Mouse (Mus musculus): ENCODE measurements around the gene Oxt. TPM values are rescaled to one million over a fixed set of nuclear protein-coding genes. Genes with fewer than 3 reads are reported as not detected.
"Not testable (repeated sequence)": the region's sequence is repeated elsewhere in the genome, so short reads cannot be mapped to it uniquely, and the experiment has no call there.

The Oxt gene
- polyA plus RNA-seq, 1 experiment: 0.67 TPM

GRCm38 (mm10) chr2:130564983-130565382 lies 11.0 kb upstream of the Oxt start:
- H3K4me3 ChIP-seq (replicated peaks; ENCODE audit: insufficient read depth, low read depth, low read length): peak overlapping the region; percentile 79
- no peaks in the 10 kb centered on the region for H3K27me3 ChIP-seq (ENCODE audit: control insufficient read depth, insufficient read depth, low read length)
- no peak overlapping the region for H3K27ac ChIP-seq (ENCODE audit: insufficient read depth, low read length)
- TF ChIP-seq CTCF (IDR thresholded peaks at IDR 0.05; ENCODE audit: borderline replicate concordance, insufficient read depth, low read depth, low read length) (no peak), POLR2A (IDR thresholded peaks at IDR 0.05; ENCODE audit: borderline replicate concordance, insufficient read depth, low read length) (no peak)
- peaks cover 7% of the 10 kb centered on the region for H3K4me1 ChIP-seq (ENCODE audit: control insufficient read depth, insufficient read depth, low read length)
- no peak for DNase-seq
- WGBS: 50% methylated on average over 8 of the region's 8 CpGs

GRCm38 (mm10) chr2:130568921-130569320 lies 7.1 kb upstream of the Oxt start:
- Histone ChIP-seq H3K27ac (ENCODE audit: insufficient read depth, low read length) (no peak overlapping the region), H3K27me3 (ENCODE audit: control insufficient read depth, insufficient read depth, low read length) (no peaks in the 10 kb centered on the region), H3K4me3 (replicated peaks; ENCODE audit: insufficient read depth, low read depth, low read length) (no peak overlapping the region), H3K4me1 (ENCODE audit: control insufficient read depth, insufficient read depth, low read length) (peaks cover 7% of the 10 kb centered on the region)
- 24% methylated on average over 4 of the region's 4 CpGs for WGBS
- DNase-seq: no peak
- no peak for TF ChIP-seq POLR2A (IDR thresholded peaks at IDR 0.05; ENCODE audit: borderline replicate concordance, insufficient read depth, low read length)

- Histone ChIP-seq H3K27ac (ENCODE audit: insufficient read depth, low read length) (no peak overlapping the region), H3K27me3 (ENCODE audit: control insufficient read depth, insufficient read depth, low read length) (no peaks in the 10 kb centered on the region), H3K4me1 (ENCODE audit: control insufficient read depth, insufficient read depth, low read length) (peaks cover 2% of the 10 kb centered on the region), H3K4me3 (replicated peaks; ENCODE audit: insufficient read depth, low read depth, low read length) (no peak overlapping the region)
- TF ChIP-seq CTCF (IDR thresholded peaks at IDR 0.05; ENCODE audit: borderline replicate concordance, insufficient read depth, low read depth, low read length) (no peak), POLR2A (IDR thresholded peaks at IDR 0.05; ENCODE audit: borderline replicate concordance, insufficient read depth, low read length) (no peak)
- no peak for DNase-seq
These were observed 6.0 kb upstream of the Oxt start for GRCm38 (mm10) chr2:130569926-130570325.

- H3K4me3 ChIP-seq (replicated peaks; ENCODE audit: insufficient read depth, low read depth, low read length): no peak overlapping the region
- 87% methylated on average over 5 of the region's 5 CpGs for WGBS
- TF ChIP-seq POLR2A (IDR thresholded peaks at IDR 0.05; ENCODE audit: borderline replicate concordance, insufficient read depth, low read length): no peak
- TF ChIP-seq CTCF (IDR thresholded peaks at IDR 0.05; ENCODE audit: borderline replicate concordance, insufficient read depth, low read depth, low read length): 0 out of 2 replicates have a peak, but pooled peaks have one; percentile 6
- H3K4me1 ChIP-seq (ENCODE audit: control insufficient read depth, insufficient read depth, low read length): peaks cover 9% of the 10 kb centered on the region; the same call in 1 of the 2 replicates
- no peak for DNase-seq
- H3K27me3 ChIP-seq (ENCODE audit: control insufficient read depth, insufficient read depth, low read length): no peaks in the 10 kb centered on the region
- H3K27ac ChIP-seq (ENCODE audit: insufficient read depth, low read length): no peak overlapping the region
These were observed 1.0 kb upstream of the Oxt start for GRCm38 (mm10) chr2:130574960-130575359.

- H3K27me3 ChIP-seq (ENCODE audit: control insufficient read depth, insufficient read depth, low read length); H3K27ac ChIP-seq (ENCODE audit: insufficient read depth, low read length): not testable (repeated sequence)
- H3K4me3 ChIP-seq (replicated peaks; ENCODE audit: insufficient read depth, low read depth, low read length): peak overlapping the region; percentile 11
- DNase-seq: peak; percentile 57 to 65
- peaks cover 13% of the 10 kb centered on the region; the same call in 1 of the 2 replicates for H3K4me1 ChIP-seq (ENCODE audit: control insufficient read depth, insufficient read depth, low read length)
- WGBS: 3% methylated on average over 32 of the region's 32 CpGs
These were observed 591 bp downstream of the Oxt start for GRCm38 (mm10) chr2:130576564-130576963.

- no peak overlapping the region for H3K4me3 ChIP-seq (replicated peaks; ENCODE audit: insufficient read depth, low read depth, low read length)
- H3K27me3 ChIP-seq (ENCODE audit: control insufficient read depth, insufficient read depth, low read length): no peaks in the 10 kb centered on the region; the same call in 1 of the 2 replicates
- 22% methylated on average over 9 of the region's 9 CpGs for WGBS
- peaks cover 13% of the 10 kb centered on the region; the same call in 1 of the 2 replicates for H3K4me1 ChIP-seq (ENCODE audit: control insufficient read depth, insufficient read depth, low read length)
- TF ChIP-seq CTCF (IDR thresholded peaks at IDR 0.05; ENCODE audit: borderline replicate concordance, insufficient read depth, low read depth, low read length): no peak
- TF ChIP-seq POLR2A (IDR thresholded peaks at IDR 0.05; ENCODE audit: borderline replicate concordance, insufficient read depth, low read length): no peak
- peak in 1 of 2 experiments; percentile 23 for DNase-seq
- H3K27ac ChIP-seq (ENCODE audit: insufficient read depth, low read length): no peak overlapping the region
These were observed 1.0 kb downstream of the Oxt start for GRCm38 (mm10) chr2:130577021-130577420.

GRCm38 (mm10) chr2:130577632-130578031 lies 1.7 kb downstream of the Oxt start:
- TF ChIP-seq POLR2A (IDR thresholded peaks at IDR 0.05; ENCODE audit: borderline replicate concordance, insufficient read depth, low read length) (no peak), CTCF (IDR thresholded peaks at IDR 0.05; ENCODE audit: borderline replicate concordance, insufficient read depth, low read depth, low read length) (no peak)
- peak; percentile 23 to 30 for DNase-seq
- no peaks in the 10 kb centered on the region; the same call in 1 of the 2 replicates for H3K27me3 ChIP-seq (ENCODE audit: control insufficient read depth, insufficient read depth, low read length)

GRCm38 (mm10) chr2:130578148-130578547 lies 2.2 kb downstream of the Oxt start:
- H3K27me3 ChIP-seq (ENCODE audit: control insufficient read depth, insufficient read depth, low read length): no peaks in the 10 kb centered on the region; the same call in 1 of the 2 replicates
- WGBS: 10% methylated on average over 11 of the region's 11 CpGs

More at GRCm38 (mm10) chr2:130577632-130578031, 1.7 kb downstream of the Oxt start:
- Histone ChIP-seq H3K27ac (ENCODE audit: insufficient read depth, low read length) (no peak overlapping the region), H3K4me3 (replicated peaks; ENCODE audit: insufficient read depth, low read depth, low read length) (no peak overlapping the region), H3K4me1 (ENCODE audit: control insufficient read depth, insufficient read depth, low read length) (peaks cover 13% of the 10 kb centered on the region; the same call in 1 of the 2 replicates)
- 5% methylated on average over 12 of the region's 12 CpGs for WGBS

More at GRCm38 (mm10) chr2:130578148-130578547, 2.2 kb downstream of the Oxt start:
- no peak overlapping the region for H3K4me3 ChIP-seq (replicated peaks; ENCODE audit: insufficient read depth, low read depth, low read length)
- H3K4me1 ChIP-seq (ENCODE audit: control insufficient read depth, insufficient read depth, low read length): peaks cover 13% of the 10 kb centered on the region; the same call in 1 of the 2 replicates
- TF ChIP-seq CTCF (IDR thresholded peaks at IDR 0.05; ENCODE audit: borderline replicate concordance, insufficient read depth, low read depth, low read length) (peak; percentile 73; the same call in 1 of the 2 replicates), POLR2A (IDR thresholded peaks at IDR 0.05; ENCODE audit: borderline replicate concordance, insufficient read depth, low read length) (no peak)
- peak; percentile 60 to 76 for DNase-seq
- H3K27ac ChIP-seq (ENCODE audit: insufficient read depth, low read length): no peak overlapping the region
